Mouse (Mus musculus): Measurements from ENCODE around the gene 3830406C13Rik. TPM values are rescaled to one million over a fixed set of nuclear protein-coding genes. Genes with fewer than 3 reads are reported as not detected.

The 3830406C13Rik gene
- polyA plus RNA-seq, 1 experiment from 2014 or later: 20.4 TPM

DNA sequence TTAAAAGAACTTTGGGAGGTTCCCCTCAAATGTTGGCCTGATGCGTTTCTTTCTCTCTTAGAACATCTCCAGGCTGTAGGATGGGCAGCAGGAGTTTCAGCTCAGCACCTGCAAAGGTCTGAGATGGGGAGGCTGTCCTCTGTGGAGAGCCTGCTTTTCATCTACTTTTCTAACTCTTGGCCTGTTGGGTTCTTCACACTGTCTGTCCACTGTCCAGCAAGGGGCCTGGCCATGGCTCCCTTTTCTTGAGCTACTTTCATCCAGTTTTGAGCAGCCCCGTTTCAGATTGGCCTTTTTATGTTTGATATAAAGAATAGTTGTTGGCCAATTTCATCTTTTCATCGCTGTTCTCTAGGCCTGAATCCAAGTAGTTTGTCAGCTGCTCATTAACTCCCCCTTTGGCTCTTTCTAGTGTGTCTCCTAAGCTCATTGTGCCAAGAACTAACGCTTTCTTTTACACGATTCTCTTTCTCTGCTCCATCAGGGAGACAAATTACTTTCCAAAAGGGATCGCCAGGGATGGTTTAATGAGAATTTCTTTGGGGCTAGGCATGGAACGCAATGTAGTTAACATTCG lies 53.5 kb downstream of the 3830406C13Rik start:
- H3K36me3 ChIP-seq (replicated peaks; ENCODE audit: insufficient read depth, low read length): no peaks in the 10 kb centered on the region
- no peak overlapping the region for H3K27ac ChIP-seq (ENCODE audit: low read depth)
- H3K9ac ChIP-seq (replicated peaks): no peak overlapping the region
- H3K27me3 ChIP-seq (ENCODE audit: insufficient read depth, low read length): peaks cover 67% of the 10 kb centered on the region
- TF ChIP-seq CTCF (IDR thresholded peaks at IDR 0.05; ENCODE audit: low read depth): no peak
- no peak for TF ChIP-seq EP300 (IDR thresholded peaks at IDR 0.05; ENCODE audit: low read depth)
- DNase-seq: no peak
- H3K4me2 ChIP-seq (ENCODE audit: low read depth, low read length): no peak overlapping the region
- no peak for ATAC-seq
- H3K4me3 ChIP-seq (ENCODE audit: low read depth, low read length): no peak overlapping the region
- no peaks in the 10 kb centered on the region for H3K9me3 ChIP-seq (ENCODE audit: low read length)
- WGBS (ENCODE audit: insufficient replicate concordance): 11% methylated on average over 8 of the region's 8 CpGs
- no peaks in the 10 kb centered on the region for H3K4me1 ChIP-seq (ENCODE audit: insufficient read depth)

DNA sequence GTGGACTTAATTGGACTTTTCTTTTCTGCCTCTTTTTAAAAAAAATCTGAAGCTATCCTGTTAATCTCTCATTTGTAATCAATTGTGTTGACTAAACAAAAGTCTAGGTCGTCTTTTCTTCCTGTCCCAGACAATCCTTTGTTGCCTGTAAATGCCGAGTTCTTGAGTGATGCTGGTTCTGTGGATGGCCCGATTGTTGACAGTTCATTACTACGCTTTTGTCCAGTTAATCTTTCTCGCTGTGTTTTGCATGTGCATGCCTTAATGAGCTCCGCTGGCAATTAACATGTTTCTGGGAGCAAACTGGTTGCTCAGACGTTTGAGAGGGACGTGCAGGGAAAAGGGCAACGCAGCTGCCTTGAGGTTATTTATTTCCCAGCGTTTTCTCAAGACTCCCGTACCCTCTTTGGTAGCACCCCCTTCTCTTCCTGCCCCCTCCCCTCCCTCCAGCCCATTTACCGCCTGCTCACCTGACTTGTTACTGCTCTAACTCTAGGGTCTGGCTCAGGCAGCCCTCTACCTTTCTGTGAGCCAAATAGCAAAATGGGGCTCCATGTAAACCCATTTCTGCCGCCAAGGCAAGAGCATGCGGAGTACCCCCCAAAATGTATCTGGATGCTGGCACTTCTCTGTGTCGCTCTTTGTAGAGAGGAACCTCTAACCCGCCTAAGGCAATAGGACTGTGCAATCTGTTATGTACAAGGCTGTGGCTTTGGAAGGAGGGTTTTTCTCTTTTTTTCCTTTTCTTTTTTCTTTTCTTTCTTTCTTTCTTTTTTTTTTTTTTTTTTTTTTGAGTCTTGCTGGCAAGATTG lies 54.2 kb downstream of the 3830406C13Rik start:
- H3K9ac ChIP-seq (replicated peaks): no peak overlapping the region
- WGBS (ENCODE audit: insufficient replicate concordance): 3% methylated on average over 16 of the region's 16 CpGs
- H3K27me3 ChIP-seq (ENCODE audit: insufficient read depth, low read length): peaks cover 74% of the 10 kb centered on the region
- no peak overlapping the region for H3K4me2 ChIP-seq (ENCODE audit: low read depth, low read length)
- H3K4me1 ChIP-seq (ENCODE audit: insufficient read depth): no peaks in the 10 kb centered on the region
- TF ChIP-seq CTCF (IDR thresholded peaks at IDR 0.05; ENCODE audit: low read depth): no peak
- no peak for TF ChIP-seq EP300 (IDR thresholded peaks at IDR 0.05; ENCODE audit: low read depth)
- no peaks in the 10 kb centered on the region for H3K9me3 ChIP-seq (ENCODE audit: low read length)
- H3K4me3 ChIP-seq (ENCODE audit: low read depth, low read length): no peak overlapping the region
- DNase-seq: no peak
- no peak overlapping the region for H3K27ac ChIP-seq (ENCODE audit: low read depth)
- H3K36me3 ChIP-seq (replicated peaks; ENCODE audit: insufficient read depth, low read length): no peaks in the 10 kb centered on the region
- no peak for ATAC-seq

DNA sequence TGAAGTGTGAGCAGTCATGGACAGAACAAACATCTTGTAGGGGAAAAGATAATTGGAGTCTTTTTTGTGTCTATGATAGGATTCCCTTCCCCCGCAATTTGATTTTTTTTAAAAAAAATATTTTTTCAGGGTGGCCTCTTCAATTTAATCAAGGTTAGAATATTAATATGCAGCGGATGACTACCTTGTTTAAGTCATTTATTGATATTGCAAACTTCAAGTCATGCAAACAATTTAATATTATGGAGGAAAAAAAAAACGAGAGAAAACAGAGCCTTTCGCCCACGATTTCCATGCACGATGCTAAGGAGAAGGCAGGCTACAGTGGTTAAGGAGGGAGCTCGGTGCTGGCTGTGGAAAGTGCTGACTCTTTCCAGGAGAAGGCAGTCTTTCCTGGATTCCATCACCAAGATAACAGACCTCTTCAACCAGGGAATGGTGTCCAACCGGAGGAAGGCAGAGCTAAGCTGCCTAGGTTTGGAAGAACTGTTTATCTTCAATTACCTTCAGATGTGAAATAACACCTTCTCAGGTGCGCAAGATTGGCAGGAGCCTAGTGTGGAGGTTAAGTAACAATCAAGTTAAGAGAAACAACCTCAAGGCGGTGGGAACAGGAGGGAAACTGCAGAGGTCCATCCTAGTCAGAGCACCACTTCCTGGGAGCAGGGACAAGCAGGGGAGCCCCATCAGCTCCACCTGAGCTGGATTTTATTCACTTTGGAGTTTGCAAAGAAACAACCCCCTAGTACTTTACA lies 55.0 kb downstream of the 3830406C13Rik start:
- H3K27me3 ChIP-seq (ENCODE audit: insufficient read depth, low read length): peaks cover 82% of the 10 kb centered on the region
- H3K4me1 ChIP-seq (ENCODE audit: insufficient read depth): no peaks in the 10 kb centered on the region
- no peak for ATAC-seq
- 6% methylated on average over 10 of the region's 10 CpGs for WGBS (ENCODE audit: insufficient replicate concordance)
- no peak overlapping the region for H3K4me2 ChIP-seq (ENCODE audit: low read depth, low read length)
- DNase-seq: no peak
- TF ChIP-seq EP300 (IDR thresholded peaks at IDR 0.05; ENCODE audit: low read depth): no peak
- H3K36me3 ChIP-seq (replicated peaks; ENCODE audit: insufficient read depth, low read length): no peaks in the 10 kb centered on the region
- H3K27ac ChIP-seq (ENCODE audit: low read depth): no peak overlapping the region
- no peak overlapping the region for H3K4me3 ChIP-seq (ENCODE audit: low read depth, low read length)
- no peak overlapping the region for H3K9ac ChIP-seq (replicated peaks)
- no peaks in the 10 kb centered on the region for H3K9me3 ChIP-seq (ENCODE audit: low read length)

DNA sequence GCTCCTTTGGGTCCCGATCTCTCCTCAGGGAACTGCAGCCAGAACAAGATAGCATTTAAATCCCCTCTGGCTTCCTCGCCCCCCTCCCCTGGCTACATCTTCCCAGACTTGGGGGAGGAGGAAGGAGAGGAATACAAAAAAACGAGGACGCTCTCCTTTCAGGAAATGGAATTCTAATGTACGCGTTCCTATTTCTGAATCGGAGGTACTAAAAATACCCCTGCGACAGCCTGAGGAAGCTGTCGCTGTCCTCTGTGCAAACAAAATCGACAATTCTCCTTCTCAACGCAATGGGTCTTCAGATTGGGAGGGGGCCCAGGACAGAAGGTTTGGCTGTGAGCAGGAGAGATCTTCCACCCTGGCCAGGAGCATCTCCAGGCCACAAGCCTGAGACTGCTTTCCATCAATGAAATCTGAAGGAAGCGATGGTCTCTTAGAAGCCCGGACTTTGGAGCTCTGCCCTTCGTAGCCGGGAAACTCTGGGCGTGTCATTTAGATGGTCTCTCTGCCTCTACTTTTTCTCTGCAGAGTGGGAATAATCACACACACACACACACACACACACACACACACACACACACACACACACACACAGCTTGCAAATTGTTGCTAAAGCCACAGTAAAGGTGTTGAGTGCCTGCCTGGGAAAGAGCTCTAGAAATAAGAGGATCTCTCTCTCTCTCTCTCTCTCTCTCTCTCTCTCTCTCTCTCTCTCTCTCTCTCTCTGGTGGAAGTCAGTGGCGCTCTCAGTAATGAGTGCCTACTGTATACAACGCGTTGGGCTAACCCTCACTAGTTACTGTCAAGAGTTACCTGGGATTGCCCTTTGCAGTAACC lies 56.5 kb downstream of the 3830406C13Rik start:
- Histone ChIP-seq H3K27ac (ENCODE audit: low read depth) (no peak overlapping the region), H3K4me2 (ENCODE audit: low read depth, low read length) (no peak overlapping the region), H3K4me1 (ENCODE audit: insufficient read depth) (no peaks in the 10 kb centered on the region), H3K9ac (replicated peaks) (no peak overlapping the region), H3K9me3 (ENCODE audit: low read length) (no peaks in the 10 kb centered on the region), H3K4me3 (ENCODE audit: low read depth, low read length) (no peak overlapping the region), H3K36me3 (replicated peaks; ENCODE audit: insufficient read depth, low read length) (no peaks in the 10 kb centered on the region), H3K27me3 (ENCODE audit: insufficient read depth, low read length) (peaks cover 93% of the 10 kb centered on the region)
- no peak for TF ChIP-seq EP300 (IDR thresholded peaks at IDR 0.05; ENCODE audit: low read depth)
- TF ChIP-seq CTCF (IDR thresholded peaks at IDR 0.05; ENCODE audit: low read depth): no peak
- ATAC-seq (no peak), DNase-seq (no peak)
- WGBS (ENCODE audit: insufficient replicate concordance): under 1% methylated on average over 19 of the region's 19 CpGs

DNA sequence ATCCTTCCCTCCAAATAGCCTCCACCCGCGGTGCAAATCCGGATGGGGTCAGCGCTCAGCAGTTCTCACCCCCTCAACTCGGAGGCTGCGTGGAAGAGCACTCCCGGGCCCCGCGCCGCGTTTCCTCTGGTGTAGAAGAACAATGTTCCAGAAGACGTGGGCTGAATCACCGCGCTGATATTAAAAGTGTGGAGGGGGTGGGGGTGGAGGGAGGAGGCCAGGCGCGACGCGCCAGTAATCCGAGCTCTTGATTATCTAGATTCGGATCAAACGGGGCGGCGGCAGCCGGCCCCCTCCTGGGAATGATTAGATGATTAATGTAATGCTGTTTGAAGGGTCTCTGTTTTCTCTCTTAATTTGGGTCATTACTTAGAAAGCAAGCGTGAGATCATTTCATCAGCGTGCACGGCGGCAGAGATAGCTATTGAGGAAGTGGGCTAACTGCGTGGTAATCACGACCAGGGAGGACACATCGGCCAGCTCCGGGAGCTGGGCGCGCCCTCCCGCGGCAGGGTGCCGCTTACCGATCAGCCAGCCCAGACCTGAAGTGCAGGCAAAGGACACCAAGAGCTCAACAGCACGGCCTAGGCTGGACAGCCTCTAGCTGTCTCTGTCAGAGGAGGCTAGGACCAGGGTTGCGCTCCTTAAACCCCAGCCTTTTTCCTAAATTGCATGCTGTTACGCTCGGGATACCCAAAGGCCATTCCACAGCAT lies 57.3 kb downstream of the 3830406C13Rik start:
- Histone ChIP-seq H3K4me3 (ENCODE audit: low read depth, low read length) (no peak overlapping the region), H3K4me1 (ENCODE audit: insufficient read depth) (no peaks in the 10 kb centered on the region), H3K9ac (replicated peaks) (no peak overlapping the region), H3K4me2 (ENCODE audit: low read depth, low read length) (no peak overlapping the region), H3K27me3 (ENCODE audit: insufficient read depth, low read length) (peaks cover 96% of the 10 kb centered on the region), H3K9me3 (ENCODE audit: low read length) (no peaks in the 10 kb centered on the region), H3K27ac (ENCODE audit: low read depth) (no peak overlapping the region), H3K36me3 (replicated peaks; ENCODE audit: insufficient read depth, low read length) (no peaks in the 10 kb centered on the region)
- 1% methylated on average over 42 of the region's 42 CpGs for WGBS (ENCODE audit: insufficient replicate concordance)
- no peak for DNase-seq
- no peak for ATAC-seq
- no peak for TF ChIP-seq EP300 (IDR thresholded peaks at IDR 0.05; ENCODE audit: low read depth)
- TF ChIP-seq CTCF (IDR thresholded peaks at IDR 0.05; ENCODE audit: low read depth): no peak
